Mouse (Mus musculus) MEL (cell line): ENCODE measurements around the gene Cspg4. TPM values are rescaled to one million over a fixed set of nuclear protein-coding genes. Genes with fewer than 3 reads are reported as not detected.

ENCODE experiments used
- DNase-seq: peaks from one replicate; pipeline ENCODE4 v3.0.0; 2011; ENCODE audit warnings: low read depth, low spot score
- H3K27ac ChIP-seq: 2 replicates; pipeline ENCODE4 v1.5.1; 2012; ENCODE audit warnings: low read depth, mild to moderate bottlenecking, control low read depth, low read length, moderate library complexity; ENCODE audit not compliant: control insufficient read depth
- H3K27me3 ChIP-seq, 2 experiments: fragments of 150-350 bp in 1 of 2; sonication (generic) in 1 of 2; 2 replicates each; pipeline ENCODE4 v1.6.1; 2012; ENCODE audit warnings: low read length in 2 of 2, mild to moderate bottlenecking in 2 of 2, improper control_type of control experiment in 1 of 2, moderate library complexity in 1 of 2; ENCODE audit not compliant: insufficient read depth in 2 of 2, control insufficient read depth in 1 of 2
- H3K36me3 ChIP-seq, 2 experiments: 2 replicates each; pipeline ENCODE4 v1.6.1; 2012 to 2014; ENCODE audit warnings: low read length in 2 of 2, improper control_type of control experiment in 1 of 2, inconsistent platforms in 1 of 2, mild to moderate bottlenecking in 1 of 2; ENCODE audit not compliant: insufficient read depth in 2 of 2, control insufficient read depth in 1 of 2
- H3K4me1 ChIP-seq, 2 experiments: fragments of 150-350 bp in 1 of 2; sonication (generic) in 1 of 2; 2 replicates each; pipeline ENCODE4 v1.6.1; 2012; ENCODE audit warnings: low read length in 2 of 2, improper control_type of control experiment in 1 of 2, mild to moderate bottlenecking in 1 of 2; ENCODE audit not compliant: insufficient read depth in 2 of 2, control insufficient read depth in 1 of 2
- H3K4me3 ChIP-seq, 2 experiments: fragments of 150-350 bp in 1 of 2; sonication (generic) in 1 of 2; 2 replicates each; pipeline ENCODE4 v1.5.1; 2012; ENCODE audit warnings: low read depth in 2 of 2, low read length in 2 of 2, mild to moderate bottlenecking in 2 of 2, moderate library complexity in 2 of 2, control low read depth in 1 of 2, improper control_type of control experiment in 1 of 2; ENCODE audit not compliant: control insufficient read depth in 1 of 2, insufficient read depth in 1 of 2
- H3K79me2 ChIP-seq: 2 replicates; pipeline ENCODE4 v1.6.1; 2012; ENCODE audit warnings: mild to moderate bottlenecking, low read length, moderate library complexity; ENCODE audit not compliant: control insufficient read depth, poor library complexity, insufficient read depth
- H3K9ac ChIP-seq: 2 replicates; pipeline ENCODE4 v1.6.1; 2012; ENCODE audit warnings: low read depth, mild to moderate bottlenecking, control low read depth, low read length, moderate library complexity; ENCODE audit not compliant: control insufficient read depth, poor library complexity, severe bottlenecking
- H3K9me3 ChIP-seq: fragments of 150-350 bp; sonication (generic); replicated peaks from 2 replicates; pipeline ENCODE4 v1.6.1; 2012; ENCODE audit warnings: mild to moderate bottlenecking, low read length, improper control_type of control experiment, moderate library complexity; ENCODE audit not compliant: insufficient read depth
- CHD1 ChIP-seq: IDR thresholded peaks from 2 replicates; pipeline ENCODE4 v1.6.1; 2012; ENCODE audit warnings: low read depth, mild to moderate bottlenecking, inconsistent platforms, low read length, improper control_type of control experiment
- CHD2 ChIP-seq: IDR thresholded peaks from 2 replicates; pipeline ENCODE4 v1.6.1; 2011; ENCODE audit warnings: low read length, improper control_type of control experiment
- CTCF ChIP-seq, 3 experiments: IDR thresholded peaks in 2 of 3; conservative IDR thresholded peaks in 1 of 3; 2 replicates each; pipeline ENCODE4 v1.5.1; 2011 to 2012; ENCODE audit warnings: low read length in 3 of 3, low read depth in 2 of 3, mild to moderate bottlenecking in 2 of 3, improper control_type of control experiment in 1 of 3, inconsistent platforms in 1 of 3, mixed read lengths in 1 of 3, moderate library complexity in 1 of 3; ENCODE audit not compliant: control insufficient read depth in 1 of 3, insufficient read depth in 1 of 3, poor library complexity in 1 of 3, severe bottlenecking in 1 of 3
- E2F4 ChIP-seq: IDR thresholded peaks from 2 replicates; pipeline ENCODE4 v1.6.1; 2011; ENCODE audit warnings: low read depth, low read length, improper control_type of control experiment, borderline replicate concordance
- ELF1 ChIP-seq: IDR thresholded peaks from 2 replicates; pipeline ENCODE4 v1.6.1; 2014; ENCODE audit warnings: low read depth, mild to moderate bottlenecking, inconsistent platforms, low read length, improper control_type of control experiment, moderate library complexity
- JUND ChIP-seq: IDR thresholded peaks from 2 replicates; pipeline ENCODE4 v1.6.1; 2011; ENCODE audit warnings: low read depth, mild to moderate bottlenecking, improper control_type of control experiment, low read length
- MAFK ChIP-seq: IDR thresholded peaks from 2 replicates; pipeline ENCODE4 v1.6.1; 2011; ENCODE audit warnings: low read depth, mild to moderate bottlenecking, low read length, improper control_type of control experiment, borderline replicate concordance
- MAX ChIP-seq: IDR thresholded peaks from 2 replicates; pipeline ENCODE4 v1.6.1; 2011; ENCODE audit warnings: low read length, improper control_type of control experiment
- MAZ ChIP-seq: IDR thresholded peaks from 2 replicates; pipeline ENCODE4 v1.6.1; 2012; ENCODE audit warnings: low read depth, mild to moderate bottlenecking, inconsistent platforms, low read length, improper control_type of control experiment
- POLR2A ChIP-seq, 2 experiments: IDR thresholded peaks; 2 replicates each; pipeline ENCODE4 v1.6.1; 2011 to 2012; ENCODE audit warnings: low read length in 2 of 2, mild to moderate bottlenecking in 2 of 2, control low read depth in 1 of 2, improper control_type of control experiment in 1 of 2, low read depth in 1 of 2, moderate library complexity in 1 of 2; ENCODE audit not compliant: control insufficient read depth in 1 of 2, insufficient read depth in 1 of 2, poor library complexity in 1 of 2
- POLR2AphosphoS2 ChIP-seq: IDR thresholded peaks from 2 replicates; pipeline ENCODE4 v1.6.1; 2011; ENCODE audit warnings: low read length, improper control_type of control experiment
- RAD21 ChIP-seq: IDR thresholded peaks from 2 replicates; pipeline ENCODE4 v1.6.1; 2011; ENCODE audit warnings: mild to moderate bottlenecking, low read depth, low read length, improper control_type of control experiment
- SIN3A ChIP-seq: IDR thresholded peaks from 2 replicates; pipeline ENCODE4 v1.6.1; 2012; ENCODE audit warnings: low read length, improper control_type of control experiment, inconsistent platforms
- SMC3 ChIP-seq: IDR thresholded peaks from 2 replicates; pipeline ENCODE4 v1.6.1; 2011; ENCODE audit warnings: low read depth, low read length, improper control_type of control experiment
- TAL1 ChIP-seq: IDR thresholded peaks from 2 replicates; pipeline ENCODE4 v1.6.1; 2012; ENCODE audit warnings: mild to moderate bottlenecking, inconsistent platforms, low read length, moderate library complexity, mixed read lengths
- TBP ChIP-seq: IDR thresholded peaks from 2 replicates; pipeline ENCODE4 v1.8.0; 2011; ENCODE audit warnings: low read depth, low read length, improper control_type of control experiment
- TCF12 ChIP-seq: IDR thresholded peaks from 2 replicates; pipeline ENCODE4 v1.6.1; 2014; ENCODE audit warnings: low read depth, mild to moderate bottlenecking, inconsistent platforms, low read length, improper control_type of control experiment, moderate library complexity
- UBTF ChIP-seq: IDR thresholded peaks from 2 replicates; pipeline ENCODE4 v1.6.1; 2012; ENCODE audit warnings: low read depth, mild to moderate bottlenecking, inconsistent platforms, low read length, improper control_type of control experiment, moderate library complexity, borderline replicate concordance; ENCODE audit not compliant: insufficient read depth
- USF1 ChIP-seq: IDR thresholded peaks from 2 replicates; pipeline ENCODE4 v1.6.1; 2014; ENCODE audit warnings: low read depth, mild to moderate bottlenecking, inconsistent platforms, low read length, improper control_type of control experiment, moderate library complexity
- USF2 ChIP-seq, 2 experiments: IDR thresholded peaks; 2 replicates each; pipeline ENCODE4 v1.6.1; 2011 to 2012; ENCODE audit warnings: improper control_type of control experiment in 2 of 2, low read length in 2 of 2, borderline replicate concordance in 1 of 2, inconsistent platforms in 1 of 2, low read depth in 1 of 2, mild to moderate bottlenecking in 1 of 2; ENCODE audit not compliant: insufficient read depth in 1 of 2
- ZC3H11A ChIP-seq: IDR thresholded peaks from 2 replicates; pipeline ENCODE4 v1.6.1; 2012; ENCODE audit warnings: low read depth, mild to moderate bottlenecking, inconsistent platforms, low read length, improper control_type of control experiment
- ZKSCAN1 ChIP-seq: IDR thresholded peaks from 2 replicates; pipeline ENCODE4 v1.6.1; 2012; ENCODE audit warnings: low read depth, mild to moderate bottlenecking, inconsistent platforms, low read length, improper control_type of control experiment, moderate library complexity
- ZNF384 ChIP-seq: IDR thresholded peaks from 2 replicates; pipeline ENCODE4 v1.6.1; 2012; ENCODE audit warnings: low read depth, mild to moderate bottlenecking, inconsistent platforms, low read length, improper control_type of control experiment
- polyA plus RNA-seq, 2 experiments: library from polyadenylated mRNA; stranded (reverse) in 1 of 2; unstranded in 1 of 2; fragments of >175 nt in 1 of 2; fragments of >200 nt in 1 of 2; gene quantifications; 2 replicates each; pipeline versions ENCODE4 v1.2.1 to v1.2.4; 2012; ENCODE audit warnings: low replicate concordance in 2 of 2, low read depth in 1 of 2; ENCODE audit not compliant: insufficient read length in 2 of 2, insufficient read depth in 1 of 2, missing spikeins in 1 of 2
- total RNA-seq: library from RNA; depleted of rRNA; stranded (reverse); fragments of 300-350 nt; gene quantifications from 2 replicates; pipeline ENCODE4 v1.2.3, GENCODE M21; 2012

Gene Cspg4
- total and polyA plus RNA-seq, 3 experiments: 0.15 to 0.23 TPM; not detected in 1

GRCm38 (mm10) chr9:56886113-56886512 is 21.3 kb downstream of the Cspg4 start:
- H3K9me3 ChIP-seq: no peaks in the 10 kb centered on the region
- H3K4me1 ChIP-seq: no peaks in the 10 kb centered on the region
- H3K36me3 ChIP-seq: no peaks in the 10 kb centered on the region
- DNase-seq: peak; percentile 32
- TF ChIP-seq ZC3H11A (no peak), CTCF (IDR thresholded peaks at IDR 0.05 in 2 of 3, conservative IDR thresholded peaks at IDR 0.05 in 1 of 3; ENCODE audit: control insufficient read depth in 1 of 3, insufficient read depth in 1 of 3, low read depth in 2 of 3, low read length in 3 of 3, poor library complexity in 1 of 3, severe bottlenecking in 1 of 3) (peak; percentile 39 to 64 (median 40)), CHD1 (no peak), USF2 (IDR thresholded peaks at IDR 0.05; ENCODE audit: borderline replicate concordance in 1 of 2, insufficient read depth in 1 of 2, low read depth in 1 of 2, low read length in 2 of 2) (no peak), POLR2A (IDR thresholded peaks at IDR 0.05; ENCODE audit: control insufficient read depth in 1 of 2, insufficient read depth in 1 of 2, low read depth in 1 of 2, low read length in 2 of 2, poor library complexity in 1 of 2) (no peak), E2F4 (no peak), USF1 (no peak), ZKSCAN1 (no peak), SMC3 (peak; percentile 25; the same call in 1 of the 2 replicates), TBP (no peak), MAZ (no peak), MAFK (no peak), ELF1 (no peak)
- TF ChIP-seq, all 39 proteins: peak for 2
- Histone ChIP-seq H3K4me3 (no peak overlapping the region), H3K27ac (no peak overlapping the region), H3K79me2 (no peaks in the 10 kb centered on the region), H3K27me3 (no peaks in the 10 kb centered on the region), H3K9ac (no peak overlapping the region)

DNA sequence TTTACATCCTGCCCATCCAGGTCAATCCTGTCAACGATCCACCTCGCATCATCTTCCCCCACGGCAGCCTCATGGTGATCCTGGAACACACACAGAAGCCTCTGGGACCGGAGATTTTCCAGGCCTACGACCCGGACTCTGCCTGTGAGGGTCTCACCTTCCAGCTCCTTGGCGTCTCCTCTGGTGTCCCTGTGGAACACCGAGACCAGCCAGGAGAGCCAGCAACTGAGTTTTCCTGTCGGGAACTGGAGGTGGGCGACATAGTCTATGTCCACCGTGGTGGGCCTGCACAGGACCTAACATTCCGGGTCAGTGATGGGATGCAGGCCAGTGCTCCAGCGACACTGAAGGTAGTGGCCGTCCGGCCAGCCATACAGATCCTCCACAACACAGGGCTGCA is 21.8 kb downstream of the Cspg4 start:
- Histone ChIP-seq H3K27me3 (no peaks in the 10 kb centered on the region), H3K9me3 (no peaks in the 10 kb centered on the region), H3K79me2 (no peaks in the 10 kb centered on the region), H3K4me1 (no peaks in the 10 kb centered on the region), H3K27ac (no peak overlapping the region), H3K36me3 (no peaks in the 10 kb centered on the region), H3K4me3 (no peak overlapping the region), H3K9ac (no peak overlapping the region)
- no peak for DNase-seq
- no peak for TF ChIP-seq SMC3
- TF ChIP-seq UBTF: no peak
- TF ChIP-seq TCF12: no peak
- no peak for TF ChIP-seq ZNF384
- TF ChIP-seq TAL1: no peak
- no peak for TF ChIP-seq ZC3H11A
- TF ChIP-seq ZKSCAN1: no peak
- no peak for TF ChIP-seq RAD21
- no peak for TF ChIP-seq TBP
- TF ChIP-seq MAX: no peak
- TF ChIP-seq JUND: no peak
- no peak for TF ChIP-seq CHD2
- TF ChIP-seq USF2 (IDR thresholded peaks at IDR 0.05; ENCODE audit: borderline replicate concordance in 1 of 2, insufficient read depth in 1 of 2, low read depth in 1 of 2, low read length in 2 of 2): no peak
- no peak for TF ChIP-seq SIN3A
- TF ChIP-seq POLR2AphosphoS2: no peak
